Mouse (Mus musculus) gonadal fat pad, adult 2 months (tissue): ENCODE results near the gene Mbtd1. TPM values are rescaled to one million over a fixed set of nuclear protein-coding genes. Genes with fewer than 3 reads are reported as not detected.

Experiments used
- DNase-seq: peaks from one replicate; pipeline ENCODE4 v3.0.0-alpha.2; 2012; ENCODE audit warnings: low read depth
- polyA plus RNA-seq: library from polyadenylated mRNA; depleted of rRNA; stranded (reverse); fragments of >200 nt; gene quantifications from 2 replicates; pipeline ENCODE4 v1.2.3, GENCODE M21; 2012; rRNA removed

The Mbtd1 gene
- polyA plus RNA-seq, 1 experiment = 6.2 TPM

DNA sequence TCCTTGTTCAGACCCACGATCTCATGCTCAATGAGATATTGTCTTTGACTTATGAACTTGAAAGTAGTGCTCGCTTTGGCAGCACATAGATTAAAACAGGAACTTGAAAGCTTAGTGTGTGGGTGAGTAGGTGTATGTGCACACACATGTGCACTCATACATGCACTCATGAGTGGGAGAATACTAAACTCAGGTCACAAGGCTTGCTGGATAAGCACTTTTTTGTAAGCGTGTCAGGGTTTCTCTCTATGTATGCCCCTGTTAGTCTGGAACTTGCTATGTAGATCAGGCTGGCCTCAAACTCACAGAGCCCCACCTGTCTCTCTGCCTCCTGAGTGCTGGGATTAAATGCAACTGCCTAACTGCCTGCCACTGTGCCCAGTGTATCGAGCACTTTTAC lies 101.4 kb downstream of the Mbtd1 start:
- no peak for DNase-seq

DNA sequence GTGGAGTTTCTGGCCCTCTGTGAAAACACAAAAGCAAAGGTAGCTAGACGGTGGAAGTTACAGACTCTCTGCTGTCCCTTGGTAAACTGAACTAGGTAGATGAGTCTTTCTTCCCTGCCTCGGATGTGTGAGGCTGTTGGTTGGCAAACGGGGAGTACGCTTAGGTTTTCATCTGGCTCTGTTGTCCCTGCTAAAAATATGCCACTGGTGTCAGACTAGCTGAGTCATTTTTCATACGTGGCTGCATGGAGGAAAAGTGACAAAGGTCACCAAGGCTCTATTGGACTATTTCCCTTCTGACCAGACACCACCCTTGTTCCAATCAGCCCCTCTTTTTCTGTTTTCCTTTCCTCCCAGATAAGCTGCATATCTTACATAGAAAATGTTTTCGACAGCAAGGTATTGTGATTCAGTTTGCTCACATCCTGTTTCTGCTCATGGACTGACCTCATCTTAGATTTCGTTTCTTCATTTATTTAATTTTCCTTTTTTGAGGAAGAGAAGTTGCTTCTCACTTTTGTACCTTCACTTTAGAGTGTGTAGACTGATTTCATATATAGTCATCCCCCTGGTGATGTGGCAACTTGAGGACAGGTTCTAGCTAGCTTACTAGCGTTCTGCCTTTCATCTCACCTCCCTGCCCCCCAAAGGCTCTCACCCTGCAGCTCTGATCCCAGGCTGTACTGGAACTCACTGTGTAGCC lies 102.1 kb downstream of the Mbtd1 start:
- no peak for DNase-seq

DNA sequence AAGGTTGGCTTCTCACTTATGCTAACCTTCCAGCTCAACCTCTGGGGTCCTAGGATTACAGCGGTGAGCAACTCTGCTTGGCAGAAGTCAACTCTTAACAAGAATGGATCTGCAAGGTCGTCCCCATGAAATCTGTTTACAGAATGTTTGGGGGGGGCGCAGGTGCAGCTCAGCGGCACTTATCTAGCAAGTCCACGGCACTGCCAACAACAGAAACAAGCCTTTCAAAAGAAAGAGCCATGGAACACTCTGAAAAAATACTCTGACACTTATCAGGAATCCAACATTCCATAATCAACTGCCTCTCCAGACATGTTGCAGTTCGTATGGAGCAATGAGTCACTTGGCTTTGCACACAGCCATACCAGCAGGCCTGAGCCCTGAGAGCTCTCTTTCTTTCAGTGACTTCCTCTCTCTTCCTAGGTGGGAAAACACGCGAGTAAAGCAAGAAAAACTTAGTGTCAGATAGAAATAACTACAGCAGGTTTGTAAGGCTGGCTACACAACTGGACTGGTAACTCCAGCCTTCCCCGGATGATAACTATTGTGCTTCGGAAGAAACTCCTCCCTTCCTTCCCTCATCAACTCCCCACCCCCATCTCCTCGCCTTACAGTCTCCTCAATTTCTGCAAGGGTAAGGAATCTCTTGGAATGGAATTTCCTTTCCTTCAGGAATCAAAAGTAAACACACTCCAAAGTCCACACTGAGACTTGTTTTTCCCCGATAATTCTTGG lies 102.8 kb downstream of the Mbtd1 start:
- DNase-seq = no peak

DNA sequence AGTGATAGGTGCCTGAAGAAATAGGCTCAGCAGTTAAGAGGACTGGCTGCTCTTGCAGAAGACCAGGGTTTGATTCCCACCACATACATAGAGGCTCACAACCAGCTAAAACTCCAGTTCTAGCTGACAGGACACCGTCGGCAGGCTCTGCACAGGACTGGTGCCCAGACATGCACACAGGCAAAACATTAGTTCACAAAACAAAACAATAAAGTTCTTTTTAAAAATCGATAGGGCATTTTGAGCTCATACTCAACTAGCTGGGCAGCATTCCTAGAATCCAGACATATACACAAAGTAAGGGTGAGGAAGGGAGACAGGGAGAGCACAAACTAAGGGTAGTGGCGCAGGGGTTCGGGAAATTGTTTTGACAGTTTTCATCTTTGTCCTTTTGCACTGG lies 108.9 kb downstream of the Mbtd1 start:
- DNase-seq = no peak

DNA sequence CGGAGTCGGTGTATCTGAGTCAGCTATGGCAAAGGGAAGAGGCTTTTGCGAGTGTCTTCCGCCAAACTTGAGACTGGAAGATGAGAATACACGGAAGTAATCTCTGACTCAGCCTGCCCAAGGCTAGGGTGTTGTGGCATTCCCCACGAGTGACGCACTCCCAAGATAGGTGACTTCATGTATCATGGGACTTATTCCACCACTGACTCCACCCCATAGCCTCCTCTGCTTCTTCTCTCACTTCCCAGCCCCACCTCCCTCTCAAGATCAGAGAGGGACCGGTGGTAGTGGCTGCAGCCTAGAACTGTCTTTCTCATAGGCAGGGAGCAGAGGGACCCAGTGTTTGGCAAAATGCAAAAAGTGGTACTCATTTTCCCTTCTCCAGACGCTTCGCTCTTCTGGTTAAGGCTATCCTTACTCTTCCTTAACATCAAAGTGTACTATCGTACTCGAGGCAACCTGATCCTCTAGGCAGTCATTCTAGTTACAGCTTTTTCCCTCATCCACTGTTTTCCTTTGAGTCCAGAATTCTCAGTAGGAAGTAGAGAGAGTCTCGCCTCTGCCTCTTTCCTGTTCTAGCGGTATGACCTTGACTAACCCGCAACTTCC lies 109.6 kb downstream of the Mbtd1 start:
- peak; percentile 70 for DNase-seq

DNA sequence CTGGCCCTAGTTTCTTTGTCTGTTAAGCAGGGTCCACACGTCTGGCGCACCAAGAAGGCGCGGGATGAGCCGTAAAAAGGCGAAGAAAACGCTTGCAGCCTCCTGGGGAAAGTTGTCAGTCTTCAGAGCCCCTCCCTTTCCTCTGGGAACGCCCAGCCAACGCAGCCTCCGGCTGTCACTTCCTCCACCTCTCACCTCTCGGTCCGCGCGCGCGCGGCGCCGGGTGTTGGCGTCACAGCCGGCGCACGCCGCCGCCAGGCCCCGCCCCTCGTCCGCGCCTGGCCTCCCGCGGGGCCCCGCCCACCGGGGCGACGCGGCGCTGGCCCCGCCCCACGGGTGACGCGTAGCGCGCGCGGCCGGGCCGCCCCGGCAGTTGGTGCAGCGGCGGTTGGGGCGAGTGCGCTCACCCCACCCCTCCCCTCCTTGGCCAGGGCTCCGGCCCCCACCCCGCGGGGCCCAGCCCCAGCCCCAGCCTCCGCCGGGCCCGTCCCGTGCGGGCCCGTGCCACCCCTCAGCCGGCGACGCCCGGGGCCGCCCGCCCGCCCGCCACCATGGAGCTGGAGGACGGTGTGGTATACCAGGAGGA lies 110.2 kb downstream of the Mbtd1 start, which contains the start of gene Spag9:
TSS of gene Spag9 (plus strand) at position 372 of the 586 bp plus-strand sequence.
- no peak for DNase-seq

Other genes starting within 250 kb of the Mbtd1 start
- gene Utp18, start 86 bp upstream of the Mbtd1 start, polyA plus RNA-seq = 4.1 and 4.8 TPM in 2 replicates
- gene Nme2, start 70.4 kb downstream of the Mbtd1 start, polyA plus RNA-seq = 187 and 256 TPM in 2 replicates
- 22.2 and 45.8 TPM in 2 replicates for gene Gm20390, start 82.4 kb downstream of the Mbtd1 start, polyA plus RNA-seq
- gene Nme1, start 82.7 kb downstream of the Mbtd1 start, polyA plus RNA-seq = 65.3 and 109 TPM in 2 replicates
- 23.5 and 25.7 TPM in 2 replicates for gene Spag9, start 110.2 kb downstream of the Mbtd1 start, polyA plus RNA-seq